Mouse (Mus musculus) midbrain, embryonic 14.5 days (tissue): ENCODE measurements around the gene Btla. TPM values are rescaled to one million over a fixed set of nuclear protein-coding genes. Genes with fewer than 3 reads are reported as not detected.

ENCODE experiments used
- ATAC-seq: fragments of 200-750 bp; cut with Nextera tagmentation; 2 replicates; pipeline ENCODE4 v1.8.0; 2017; ENCODE audit warnings: moderate number of reproducible peaks, moderate library complexity; ENCODE audit not compliant: low FRiP score, low TSS enrichment
- DNase-seq: peaks from one replicate; pipeline ENCODE4 v3.0.0-alpha.2; 2015
- H3K27ac ChIP-seq: fragments of 300-500 bp; sonication (generic); replicated peaks from 2 replicates; pipeline ENCODE4 v1.5.1; 2014; ENCODE audit warnings: mild to moderate bottlenecking, low read depth, low read length, moderate library complexity
- H3K27me3 ChIP-seq: fragments of 300-500 bp; sonication (generic); 2 replicates; pipeline ENCODE4 v1.6.1; 2014; ENCODE audit warnings: low read length, control low read depth, mixed read lengths; ENCODE audit not compliant: control insufficient read depth, insufficient read depth
- H3K36me3 ChIP-seq: fragments of 300-500 bp; sonication (generic); 2 replicates; pipeline ENCODE4 v1.6.1; 2014; ENCODE audit warnings: low read length, control low read depth; ENCODE audit not compliant: control insufficient read depth, insufficient read depth
- H3K4me1 ChIP-seq: fragments of 300-500 bp; sonication (generic); 2 replicates; pipeline ENCODE4 v1.6.1; 2014; ENCODE audit warnings: mild to moderate bottlenecking, antibody characterized with exemption, low read length, control low read depth; ENCODE audit not compliant: control insufficient read depth, insufficient read depth
- H3K4me2 ChIP-seq: fragments of 300-500 bp; sonication (generic); 2 replicates; pipeline ENCODE4 v1.6.1; 2014; ENCODE audit warnings: mild to moderate bottlenecking, low read length, moderate library complexity
- H3K4me3 ChIP-seq: fragments of 300-500 bp; sonication (generic); replicated peaks from 2 replicates; pipeline ENCODE4 v1.5.1; 2014; ENCODE audit warnings: low read depth, low read length
- H3K9ac ChIP-seq: fragments of 300-500 bp; sonication (generic); replicated peaks from 2 replicates; pipeline ENCODE4 v1.6.1; 2014; ENCODE audit warnings: mild to moderate bottlenecking, low read length, moderate library complexity
- H3K9me3 ChIP-seq: fragments of 300-500 bp; sonication (generic); 2 replicates; pipeline ENCODE4 v1.6.1; 2016; ENCODE audit warnings: low read length, control low read depth, mixed read lengths; ENCODE audit not compliant: control insufficient read depth
- WGBS: fragments of 180-500 bp; shearing (Covaris S2); extraction: QIAGEN DNeasy Blood & Tissue Kit; methylation state at CpG from one replicate; pipeline ENCODE4 v1.1.7; 2014; 5-methylcytosine and 5-hydroxymethylcytosine counted together
- polyA plus RNA-seq: library from polyadenylated mRNA; unstranded; fragments of >200 nt; fragmentation: Nextera tagmentation; extraction: Ambion mirVana; gene quantifications from 2 replicates; pipeline ENCODE4 v1.2.1, GENCODE M21; 2014

Btla gene
- polyA plus RNA-seq, 1 experiment from 2014 or later: 0.11 TPM

DNA sequence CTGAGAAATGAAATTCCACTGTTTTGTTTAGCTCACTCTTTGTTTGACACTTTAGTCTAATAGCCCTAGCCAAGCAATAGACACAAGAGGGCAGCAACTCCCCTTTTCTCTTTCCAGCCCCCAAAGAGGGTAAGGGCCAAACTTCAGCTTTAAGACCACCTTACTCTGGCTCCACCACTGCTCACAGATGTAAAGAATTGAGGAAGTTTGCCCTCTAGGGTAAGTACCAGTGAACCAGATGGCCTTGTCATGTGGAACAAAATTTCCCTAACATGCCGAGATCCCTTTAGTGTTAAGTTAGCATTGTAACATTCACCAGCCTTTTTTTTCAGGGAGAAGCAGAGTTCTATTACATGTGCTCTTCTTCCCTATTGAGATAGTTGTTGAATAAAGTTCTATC, 59.0 kb downstream of the Btla start:
- 71% methylated on average over 1 of the region's 1 CpGs for WGBS
- ATAC-seq: no peak
- H3K27ac ChIP-seq: no peak overlapping the region

GRCm38 (mm10) chr16:45297806-45298205, 73.7 kb downstream of the Btla start:
- ATAC-seq (no peak), DNase-seq (no peak)
- H3K27me3 ChIP-seq: no peaks in the 10 kb centered on the region
- H3K4me2 ChIP-seq: no peak overlapping the region
- no peaks in the 10 kb centered on the region for H3K9me3 ChIP-seq
- no peaks in the 10 kb centered on the region for H3K4me1 ChIP-seq
- H3K4me3 ChIP-seq: no peak overlapping the region
- no peaks in the 10 kb centered on the region for H3K36me3 ChIP-seq
- H3K27ac ChIP-seq: no peak overlapping the region
- 91% methylated on average over 3 of the region's 3 CpGs for WGBS
- H3K9ac ChIP-seq: no peak overlapping the region

More for the DNA sequence above, 59.0 kb downstream of the Btla start:
- H3K9me3 ChIP-seq: no peaks in the 10 kb centered on the region
- no peaks in the 10 kb centered on the region for H3K27me3 ChIP-seq
- no peaks in the 10 kb centered on the region for H3K36me3 ChIP-seq
- no peak overlapping the region for H3K9ac ChIP-seq
- H3K4me2 ChIP-seq: no peak overlapping the region
- no peaks in the 10 kb centered on the region for H3K4me1 ChIP-seq
- DNase-seq: no peak
- no peak overlapping the region for H3K4me3 ChIP-seq

Other genes with a start within 250 kb of the Btla start
- gene Ccdc80, start 130.9 kb upstream of the Btla start, polyA plus RNA-seq: 2.1 and 5.3 TPM in 2 replicates
- 24.0 and 29.8 TPM in 2 replicates for gene Slc35a5, start 65.6 kb upstream of the Btla start, polyA plus RNA-seq
- 44.6 and 46.6 TPM in 2 replicates for gene Atg3, start 65.5 kb upstream of the Btla start, polyA plus RNA-seq
- 299 and 365 TPM in 2 replicates for gene Cd200, start 184.7 kb downstream of the Btla start, polyA plus RNA-seq